Mouse (Mus musculus) cerebellum, postnatal 10 days (tissue): ENCODE measurements around the gene Thumpd1.

Source experiments
- DNase-seq, 2 experiments: peaks; one replicate each; pipeline ENCODE4 v3.0.0; 2021; ENCODE audit warnings: mixed read lengths in 2 of 2

Gene Thumpd1

GRCm38 (mm10) chr7:119720253-119720946, at the start of gene Thumpd1:
TSS of gene Thumpd1 (minus strand) at chr7:119720798.
- peak; percentile 99 for DNase-seq

DNA sequence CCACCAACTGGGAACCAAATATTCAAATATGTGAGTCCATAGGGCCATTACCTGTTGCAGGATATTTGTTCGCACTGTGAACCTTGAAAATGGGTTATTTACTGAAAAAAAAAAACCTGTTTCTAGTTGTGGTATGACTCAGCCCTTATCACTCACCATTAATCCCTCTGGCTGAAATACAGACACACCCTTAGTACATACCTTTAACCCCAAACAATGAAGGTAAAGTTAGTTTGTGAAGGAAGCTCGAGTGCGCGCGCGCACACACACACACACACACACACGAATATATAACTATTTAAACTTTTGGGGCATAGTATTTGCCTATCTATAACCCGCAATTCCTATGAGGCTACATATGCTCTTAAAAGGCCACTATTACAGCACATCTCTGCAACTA, 49.3 kb upstream of the Thumpd1 start:
- DNase-seq = no peak

DNA sequence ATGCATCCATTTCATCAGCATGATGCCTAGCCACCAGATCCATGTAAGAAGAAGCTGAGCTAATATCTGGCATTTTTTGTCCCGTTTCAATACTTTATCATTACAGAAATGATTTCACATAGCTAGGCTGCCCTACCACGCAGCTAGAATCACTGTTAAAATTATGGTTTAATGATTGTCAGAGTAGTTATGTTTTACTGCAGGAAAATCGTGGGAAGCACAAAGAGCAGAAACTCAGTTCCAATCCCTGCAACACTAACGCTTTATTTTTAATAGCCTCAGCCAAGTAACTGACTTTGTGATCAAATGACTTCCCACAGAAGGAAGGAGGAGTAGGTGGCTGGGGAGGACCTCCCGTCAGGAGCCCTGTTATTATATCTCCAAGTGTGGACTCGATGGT, 46.4 kb upstream of the Thumpd1 start:
- DNase-seq = no peak

- DNase-seq = no peak
These were observed 43.8 kb upstream of the Thumpd1 start for GRCm38 (mm10) chr7:119764377-119764776.

- DNase-seq = no peak
These were observed 41.6 kb upstream of the Thumpd1 start for GRCm38 (mm10) chr7:119762166-119762697.

DNA sequence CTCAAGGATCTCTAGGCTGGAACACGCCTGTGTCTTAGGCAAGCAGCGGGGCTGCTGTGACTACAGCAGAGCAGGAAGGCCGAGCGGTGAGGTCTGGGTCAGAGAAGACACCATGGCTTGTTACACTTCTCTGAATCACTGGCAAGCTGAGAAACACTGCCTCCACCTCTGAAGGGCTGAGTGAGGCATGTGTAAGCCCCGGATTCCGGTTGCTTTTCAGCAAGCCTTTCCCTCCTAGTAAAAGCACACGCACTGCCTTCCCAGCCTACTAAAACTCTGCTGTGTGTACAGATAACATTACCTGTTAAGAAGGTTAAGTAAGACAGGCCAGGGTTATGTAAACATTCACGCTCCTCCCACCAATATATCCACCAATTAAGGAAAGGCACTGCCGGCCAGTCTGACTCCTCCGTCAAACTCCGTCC, 39.9 kb upstream of the Thumpd1 start, which contains the start of gene Acsm3:
Gene Acsm3, plus strand, starts transcription at position 397 of the 425 bp plus-strand sequence.
- no peak for DNase-seq

DNA sequence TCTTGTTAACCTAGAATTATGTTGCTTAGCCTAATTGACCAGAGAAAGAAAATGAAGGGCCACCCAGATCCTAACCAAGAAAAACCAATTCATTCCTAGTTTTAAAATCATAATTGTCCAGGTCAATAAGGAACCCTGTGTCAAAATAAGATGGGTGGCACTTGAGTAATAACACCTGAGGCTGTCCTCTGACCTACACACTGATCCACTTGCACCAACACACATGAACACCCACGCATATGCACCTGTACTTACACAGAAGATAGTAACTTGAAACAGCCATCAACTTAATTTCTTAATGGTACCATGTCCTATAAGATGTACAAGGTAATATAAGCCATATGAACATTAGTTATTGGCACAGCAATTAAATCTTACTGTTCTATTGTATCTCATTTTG, 33.1 kb upstream of the Thumpd1 start:
- no peak for DNase-seq

DNA sequence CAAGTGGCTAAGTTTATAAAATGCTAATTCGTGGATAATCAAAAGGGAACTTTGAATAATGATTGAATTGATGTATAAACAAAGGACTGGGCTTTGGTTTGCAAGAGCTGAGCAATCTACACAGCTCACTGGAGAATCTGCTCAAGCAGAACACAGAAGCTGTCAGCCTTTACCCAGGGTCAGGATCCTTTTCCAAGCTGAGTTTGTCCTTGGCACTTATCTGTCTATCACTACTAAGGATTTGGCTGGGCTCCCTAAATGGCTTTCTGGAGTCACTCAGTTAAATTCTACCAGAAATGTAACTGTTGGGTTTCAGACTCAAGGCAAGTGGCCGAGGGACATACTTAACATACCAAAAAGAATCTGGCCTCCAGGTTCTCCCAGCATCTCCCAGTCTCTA, 29.3 kb upstream of the Thumpd1 start:
- peak in 1 of 2 experiments; percentile 6 for DNase-seq

- DNase-seq = no peak
These were observed 28.2 kb upstream of the Thumpd1 start for GRCm38 (mm10) chr7:119748761-119749160.

DNA sequence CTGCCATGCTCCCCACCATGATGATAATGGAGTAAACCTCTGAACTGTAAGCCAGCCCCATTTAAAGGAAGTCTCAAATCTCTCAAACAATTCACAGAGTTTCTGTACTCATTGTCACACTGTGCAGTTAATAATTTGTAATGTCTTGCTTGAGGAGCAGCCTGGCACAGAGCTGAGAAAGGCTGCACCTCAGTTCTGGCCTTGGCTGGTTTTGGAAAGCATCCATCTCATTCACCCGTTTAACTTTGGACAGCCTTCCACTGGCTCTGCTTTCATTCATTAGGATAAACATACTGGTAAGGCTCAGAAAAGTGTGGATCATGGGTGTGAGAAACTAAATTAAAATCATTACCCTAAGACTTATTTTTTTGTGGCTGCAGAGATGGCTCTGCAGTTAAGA, 25.3 kb upstream of the Thumpd1 start:
- DNase-seq = peak; percentile 7 to 11

DNA sequence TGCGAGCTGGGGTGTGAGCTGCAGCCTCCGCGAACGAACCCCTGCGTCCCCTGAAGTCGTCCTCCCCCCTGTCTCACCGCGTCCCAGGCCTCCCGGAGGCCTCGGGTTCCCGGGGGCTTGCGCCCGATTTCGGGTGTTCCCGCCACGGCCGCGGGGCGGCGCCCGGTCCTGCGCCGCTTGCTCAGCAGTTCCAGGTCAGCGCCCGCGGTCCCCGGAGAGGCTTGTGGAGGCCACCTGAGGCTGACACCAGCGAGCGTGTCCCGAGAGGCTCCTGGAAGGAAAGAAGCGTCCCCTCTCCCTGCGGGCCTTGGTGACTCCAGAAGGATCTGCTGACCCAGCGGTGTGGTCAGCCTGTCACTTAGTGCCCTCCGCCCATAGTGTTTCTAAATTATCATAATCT, 23.7 kb upstream of the Thumpd1 start:
- peak; percentile 4 to 12 for DNase-seq

- peak in 1 of 2 experiments; percentile 10 for DNase-seq
These were observed 19.3 kb upstream of the Thumpd1 start for GRCm38 (mm10) chr7:119739798-119740468.

- no peak for DNase-seq
These were observed 18.3 kb upstream of the Thumpd1 start for GRCm38 (mm10) chr7:119738877-119739276.

DNA sequence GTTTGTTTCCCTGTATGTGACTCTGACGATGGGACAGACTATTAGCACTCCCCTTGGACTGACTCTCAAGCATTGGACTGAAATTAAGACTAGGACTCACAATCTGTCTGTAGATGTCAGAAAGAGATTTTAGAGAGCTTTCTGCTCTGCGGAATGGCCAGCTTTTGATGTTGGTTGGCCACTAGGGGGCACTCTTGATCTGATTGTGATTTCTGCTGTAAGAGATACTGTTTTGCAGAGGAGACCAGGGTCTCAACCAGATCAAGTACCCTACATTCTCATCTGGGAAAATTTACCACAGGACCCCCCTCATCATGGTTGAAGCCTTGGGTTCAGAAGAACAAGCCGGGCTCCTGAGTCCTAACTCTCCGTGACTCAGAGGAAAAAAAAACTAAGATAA, 10.7 kb upstream of the Thumpd1 start:
- DNase-seq = peak; percentile 20 to 26

GRCm38 (mm10) chr7:119727621-119728020, 7.0 kb upstream of the Thumpd1 start:
- no peak for DNase-seq

DNA sequence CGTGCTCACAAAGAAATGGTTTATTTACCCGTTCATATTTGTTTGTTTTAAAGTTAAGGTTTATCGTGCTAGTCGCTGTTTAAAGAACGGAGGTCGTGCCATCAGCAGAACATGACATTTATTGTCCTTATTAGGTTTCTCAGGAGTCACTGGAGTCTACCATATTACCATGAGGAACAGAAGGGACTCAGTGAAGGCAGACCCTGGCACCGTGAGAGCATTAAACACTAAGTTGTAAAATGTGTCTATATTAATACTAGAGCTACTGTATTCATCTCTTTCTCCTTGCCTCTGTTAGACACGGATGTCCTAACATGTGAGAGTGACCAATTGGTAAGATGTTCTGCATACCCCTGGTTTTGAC, 331 bp upstream of the Thumpd1 start:
- DNase-seq = peak; percentile 35 to 60

- DNase-seq = no peak
These were observed 6.5 kb downstream of the Thumpd1 start for GRCm38 (mm10) chr7:119714111-119714510.

- no peak for DNase-seq
These were observed 25.7 kb downstream of the Thumpd1 start for GRCm38 (mm10) chr7:119694926-119695325.

- no peak for DNase-seq
These were observed 28.3 kb downstream of the Thumpd1 start for GRCm38 (mm10) chr7:119692302-119692701.

DNA sequence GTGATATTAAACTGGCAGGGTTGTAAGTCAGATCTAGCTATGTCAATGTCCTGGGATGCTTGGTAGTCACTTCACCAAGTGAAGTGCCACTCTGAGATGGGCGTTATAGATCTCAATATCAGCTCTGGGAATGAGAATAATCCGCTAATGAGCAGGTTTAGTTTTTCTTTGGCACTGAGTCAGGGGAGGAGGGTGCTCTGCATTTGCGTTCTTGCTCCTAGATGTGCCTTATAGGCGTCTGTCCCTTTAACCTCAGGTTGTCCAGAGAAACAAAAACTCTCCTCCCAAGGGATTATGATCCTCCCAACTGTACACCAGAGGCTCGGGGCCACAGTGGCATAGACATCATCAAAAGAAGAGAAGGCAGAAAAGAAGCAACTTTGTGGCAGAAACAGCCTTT, 30.9 kb downstream of the Thumpd1 start, which contains the start of gene Acsm4:
Gene Acsm4, plus strand, starts transcription at position 301 of the 400 bp plus-strand sequence.
- no peak for DNase-seq

GRCm38 (mm10) chr7:119682699-119683098, 37.9 kb downstream of the Thumpd1 start:
- DNase-seq = no peak

DNA sequence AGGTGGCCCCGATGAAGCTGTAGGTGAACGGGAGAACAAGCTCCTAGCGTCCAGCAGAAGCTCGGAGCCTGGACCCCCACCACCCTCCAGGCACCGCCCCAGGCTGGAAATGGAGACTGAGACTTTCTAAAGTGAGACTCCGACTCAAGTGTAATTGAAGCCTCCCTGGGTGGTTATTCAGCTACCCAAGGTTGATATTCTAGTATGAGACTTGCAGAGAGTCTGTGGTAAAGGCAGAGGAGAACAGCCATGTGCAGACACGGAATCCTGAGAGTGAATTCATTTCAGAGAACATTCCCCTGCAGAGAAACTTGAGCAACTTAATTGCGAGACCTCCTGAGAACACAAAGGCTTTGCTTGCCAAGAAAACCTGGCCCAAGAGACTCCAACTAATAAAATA, 40.5 kb downstream of the Thumpd1 start:
- DNase-seq = no peak

DNA sequence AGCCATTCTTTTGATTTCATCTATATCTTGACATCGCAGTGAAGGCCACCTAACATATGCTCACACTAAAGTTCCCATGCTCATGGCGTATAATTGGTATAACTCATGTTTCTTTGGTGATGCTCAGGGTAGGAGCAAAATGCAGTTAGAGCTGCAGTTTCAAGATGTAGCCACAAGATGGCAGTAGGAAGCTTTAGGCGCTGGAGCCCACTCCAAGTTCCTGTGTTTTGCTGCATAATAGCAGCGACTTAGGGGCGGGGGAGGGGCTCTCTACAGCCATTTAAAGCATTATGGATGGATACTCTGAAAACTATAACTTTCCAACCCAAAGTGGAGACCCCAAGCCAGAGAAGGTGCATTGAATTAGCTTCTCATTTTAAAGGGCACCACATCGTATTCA, 47.1 kb downstream of the Thumpd1 start:
- peak; percentile 54 to 68 for DNase-seq

GRCm38 (mm10) chr7:119670925-119671324, 49.7 kb downstream of the Thumpd1 start:
- peak; percentile 28 to 32 for DNase-seq
